Mouse (Mus musculus): Measurements from ENCODE around the gene Igf2bp3.
"Not testable (repeated sequence)": the region's sequence is repeated elsewhere in the genome, so short reads cannot be mapped to it uniquely, and the experiment has no call there.

Gene Igf2bp3

GRCm38 (mm10) chr6:49214928-49215747 lies at the start of gene Igf2bp3:
Igf2bp3 (minus strand) TSS chr6:49214957.
- no peak for ATAC-seq (ENCODE audit: low TSS enrichment)

DNA sequence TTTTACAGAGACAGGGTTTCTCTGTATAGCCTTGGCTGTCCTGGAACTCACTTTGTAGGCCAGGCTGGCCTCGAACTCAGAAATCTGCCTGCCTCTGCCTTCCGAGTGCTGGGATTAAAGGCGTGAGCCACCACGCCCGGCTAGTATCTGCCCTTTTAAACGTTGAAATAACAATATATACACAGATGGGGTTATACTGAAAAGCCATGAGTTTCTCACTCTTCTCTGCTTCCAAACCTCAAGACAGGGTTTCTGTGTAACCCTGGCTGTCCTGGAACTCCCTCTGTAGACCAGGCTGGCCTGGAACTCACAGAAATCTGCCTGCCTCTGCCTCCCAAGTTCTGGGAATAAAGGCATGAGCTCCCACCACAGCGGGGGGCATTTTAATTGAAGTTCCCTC lies 49.7 kb upstream of the Igf2bp3 start:
- ATAC-seq (ENCODE audit: low TSS enrichment): not testable (repeated sequence)

GRCm38 (mm10) chr6:49263847-49264243 lies 49.1 kb upstream of the Igf2bp3 start, which contains the start of gene Tra2a:
Tra2a (minus strand) TSS chr6:49264033.
- ATAC-seq (ENCODE audit: low TSS enrichment): peak; percentile 99

- peak; percentile 73 for ATAC-seq (ENCODE audit: low TSS enrichment)
Observed at GRCm38 (mm10) chr6:49263081-49263846, 48.5 kb upstream of the Igf2bp3 start.

- ATAC-seq (ENCODE audit: low TSS enrichment): no peak
Observed at GRCm38 (mm10) chr6:49262421-49262820, 47.7 kb upstream of the Igf2bp3 start.

DNA sequence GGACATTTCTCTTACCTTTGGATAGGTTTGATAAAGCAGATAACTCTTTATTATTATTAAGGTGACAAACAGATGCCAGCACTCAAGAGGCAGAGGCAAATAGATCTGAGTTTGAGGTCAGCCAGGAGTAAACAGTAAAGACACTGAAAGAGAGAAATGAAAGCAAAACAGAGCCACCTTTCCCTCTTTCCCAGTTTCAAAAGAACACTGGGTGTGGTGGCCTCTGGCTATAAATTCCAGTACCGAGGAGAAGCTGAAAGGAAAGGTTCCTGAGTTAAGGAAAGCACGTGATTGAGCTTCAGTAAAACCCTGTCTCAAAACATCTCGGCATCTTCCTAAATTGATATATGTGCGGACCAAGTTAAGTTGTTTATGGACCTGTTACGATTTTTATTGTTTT lies 45.0 kb upstream of the Igf2bp3 start:
- ATAC-seq (ENCODE audit: low TSS enrichment): no peak

DNA sequence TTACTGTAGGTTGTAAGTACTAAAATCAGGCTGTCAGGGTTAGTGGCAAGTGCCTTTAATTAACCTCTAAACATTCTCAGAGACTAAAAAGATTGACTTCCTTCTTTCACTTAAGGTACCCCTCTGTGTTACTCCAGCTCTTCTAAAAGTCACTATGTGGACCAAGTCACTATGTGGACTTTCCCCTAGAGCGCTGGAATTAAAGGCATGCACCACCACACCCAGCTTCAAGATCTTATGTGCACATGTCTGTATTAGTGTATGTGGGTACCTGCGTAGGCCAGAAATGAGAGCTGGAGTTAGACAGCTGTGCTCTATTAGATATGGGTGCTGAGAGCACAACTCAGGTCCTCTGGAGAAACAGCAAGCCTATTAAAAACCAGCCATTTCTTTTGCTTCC lies 43.1 kb upstream of the Igf2bp3 start:
- no peak for ATAC-seq (ENCODE audit: low TSS enrichment)

DNA sequence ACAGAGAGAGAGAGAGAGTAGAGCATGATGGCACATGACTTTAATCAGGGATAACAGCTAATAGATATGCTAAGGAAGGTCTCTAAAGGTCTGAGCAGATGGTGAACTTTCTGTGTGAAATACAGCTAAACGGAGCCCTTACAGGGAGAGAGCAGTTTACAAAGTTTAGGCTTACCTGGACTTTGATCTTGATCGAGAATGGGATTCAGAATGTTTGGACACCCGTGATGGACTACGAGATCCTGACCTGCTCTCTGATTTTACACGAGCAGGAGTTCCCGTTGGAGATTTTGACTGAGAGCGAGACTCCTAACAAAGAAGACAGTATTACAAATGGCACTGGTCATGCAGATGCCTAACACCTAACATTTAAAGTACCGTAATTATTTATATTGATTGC lies 37.5 kb upstream of the Igf2bp3 start:
- no peak for ATAC-seq (ENCODE audit: low TSS enrichment)

DNA sequence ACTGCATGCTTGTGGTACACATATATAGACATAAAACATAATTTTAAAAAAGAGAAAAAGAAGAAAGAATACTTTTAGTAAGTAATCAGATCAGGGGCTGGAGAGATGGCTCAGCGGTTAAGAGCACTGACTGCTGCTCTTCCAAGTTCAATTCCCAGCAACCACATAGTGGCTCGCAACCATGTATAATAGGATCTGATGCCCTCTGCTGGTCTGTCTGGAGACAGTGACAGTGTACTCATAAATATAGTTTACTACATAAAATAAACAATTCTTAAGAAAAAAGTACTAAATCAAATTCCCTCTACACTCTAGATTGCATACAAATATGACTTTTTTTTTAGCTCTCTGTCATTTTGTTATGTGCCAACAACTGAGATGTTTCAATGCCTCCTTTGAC lies 36.4 kb upstream of the Igf2bp3 start:
- no peak for ATAC-seq (ENCODE audit: low TSS enrichment)

DNA sequence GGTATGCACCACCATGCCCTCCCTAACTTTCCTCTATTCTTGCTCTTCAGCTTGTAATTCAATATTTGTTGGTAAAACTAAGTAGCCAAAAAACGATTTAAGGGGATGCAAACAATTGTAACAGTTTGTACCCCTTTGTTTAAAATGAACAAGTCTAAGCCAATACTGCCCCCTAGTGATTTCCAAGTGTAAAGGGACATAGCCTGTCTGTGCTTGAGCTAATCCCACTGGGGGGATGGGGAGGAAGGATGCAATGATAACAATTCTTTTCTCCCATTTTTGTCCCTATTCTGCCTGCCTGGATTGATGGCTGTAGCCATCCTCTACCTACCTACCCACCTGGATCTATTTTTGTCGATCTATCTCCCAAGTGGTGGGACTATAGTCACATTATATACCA lies 32.5 kb upstream of the Igf2bp3 start:
- ATAC-seq (ENCODE audit: low TSS enrichment): peak; percentile 53; the same call in 1 of the 2 replicates

DNA sequence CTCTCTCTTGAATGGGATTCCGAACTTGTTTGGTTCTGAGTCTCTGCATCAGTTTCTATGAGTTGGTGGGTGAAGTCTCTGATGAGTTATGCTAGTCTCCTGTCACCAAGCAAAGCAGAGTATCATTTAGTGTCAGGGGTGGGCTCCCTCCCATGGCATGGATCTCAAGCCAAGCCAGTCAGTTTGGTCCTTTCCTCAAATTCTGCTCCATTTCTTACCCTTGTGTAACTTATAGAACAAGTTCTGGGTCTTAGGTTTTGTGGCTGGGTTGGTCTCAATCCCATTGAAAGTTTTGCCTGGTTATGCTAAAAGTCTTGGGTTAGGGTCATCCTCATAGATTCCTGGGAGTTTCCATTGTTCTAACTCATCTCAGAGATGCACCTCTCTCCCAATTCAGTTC lies 27.6 kb upstream of the Igf2bp3 start:
- ATAC-seq (ENCODE audit: low TSS enrichment): no peak

GRCm38 (mm10) chr6:49241562-49241961 lies 26.8 kb upstream of the Igf2bp3 start:
- no peak for ATAC-seq (ENCODE audit: low TSS enrichment)

DNA sequence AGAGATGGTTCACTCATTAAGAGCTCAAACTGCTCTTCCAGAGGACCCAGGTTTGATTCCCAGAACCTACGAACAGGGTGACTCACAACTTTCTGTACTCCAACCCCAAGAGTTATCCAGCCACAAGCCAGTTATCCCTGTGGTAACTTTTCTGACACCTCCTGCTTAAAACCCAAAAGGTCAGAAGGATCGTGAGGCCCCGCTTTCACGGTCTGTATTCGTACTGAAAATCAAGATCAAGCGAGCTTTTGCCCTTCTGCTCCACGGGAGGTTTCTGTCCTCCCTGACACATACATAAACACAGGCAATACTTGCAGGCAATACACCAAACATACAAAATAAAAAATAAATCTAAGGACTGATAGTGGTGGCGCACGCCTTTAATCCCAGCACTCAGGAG lies 21.6 kb upstream of the Igf2bp3 start:
- peak; percentile 96 for ATAC-seq (ENCODE audit: low TSS enrichment)

GRCm38 (mm10) chr6:49233356-49233755 lies 18.6 kb upstream of the Igf2bp3 start:
- no peak for ATAC-seq (ENCODE audit: low TSS enrichment)

GRCm38 (mm10) chr6:49228126-49228679 lies 13.4 kb upstream of the Igf2bp3 start:
- ATAC-seq (ENCODE audit: low TSS enrichment): peak; percentile 73

DNA sequence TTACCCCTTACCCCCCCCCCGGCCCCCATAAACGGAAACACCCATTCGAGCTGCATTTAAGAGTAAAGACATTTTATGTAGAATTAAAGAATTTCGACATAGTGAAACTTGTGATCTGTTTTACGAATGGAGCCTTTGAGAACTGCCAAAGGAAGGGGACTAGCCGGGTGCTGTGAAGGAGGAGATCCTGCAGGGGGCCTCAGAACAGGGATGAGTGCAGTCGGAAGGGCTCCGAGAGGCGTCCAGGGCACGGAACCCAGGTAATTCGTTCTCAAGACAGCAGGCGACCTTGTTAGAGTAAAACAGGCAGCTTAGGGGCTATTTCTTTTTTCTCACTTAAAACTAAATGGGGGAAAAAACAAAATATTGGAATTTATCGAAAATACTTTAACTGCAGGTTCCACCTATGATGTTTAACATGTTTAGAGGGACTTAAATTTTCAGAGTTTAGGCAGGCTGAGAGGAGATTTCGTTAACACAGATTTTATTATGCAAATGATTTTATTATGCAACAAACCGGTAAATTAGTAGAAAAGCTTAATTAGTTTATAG lies 12.5 kb upstream of the Igf2bp3 start:
- no peak for ATAC-seq (ENCODE audit: low TSS enrichment)

DNA sequence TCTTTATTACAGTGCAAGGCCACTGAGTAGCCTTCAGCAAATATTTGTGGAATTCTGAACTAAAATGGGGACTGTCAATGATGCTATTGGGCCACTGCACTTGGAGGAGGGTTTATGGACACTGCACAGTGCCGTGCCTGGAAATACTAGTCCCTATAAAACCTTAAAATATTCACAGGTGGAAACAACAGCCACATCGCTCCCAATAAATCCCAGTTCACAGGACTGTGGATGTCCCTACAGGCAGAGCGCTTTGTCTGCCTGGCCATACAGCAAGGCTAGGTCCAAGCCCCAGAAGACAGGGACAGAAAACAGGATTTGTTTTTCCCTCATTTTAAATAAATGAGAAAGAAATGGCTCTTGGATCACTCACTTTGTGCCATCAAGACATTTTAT lies 11.0 kb upstream of the Igf2bp3 start:
- no peak for ATAC-seq (ENCODE audit: low TSS enrichment)

GRCm38 (mm10) chr6:49224923-49225727 lies 10.4 kb upstream of the Igf2bp3 start:
- ATAC-seq (ENCODE audit: low TSS enrichment): no peak

DNA sequence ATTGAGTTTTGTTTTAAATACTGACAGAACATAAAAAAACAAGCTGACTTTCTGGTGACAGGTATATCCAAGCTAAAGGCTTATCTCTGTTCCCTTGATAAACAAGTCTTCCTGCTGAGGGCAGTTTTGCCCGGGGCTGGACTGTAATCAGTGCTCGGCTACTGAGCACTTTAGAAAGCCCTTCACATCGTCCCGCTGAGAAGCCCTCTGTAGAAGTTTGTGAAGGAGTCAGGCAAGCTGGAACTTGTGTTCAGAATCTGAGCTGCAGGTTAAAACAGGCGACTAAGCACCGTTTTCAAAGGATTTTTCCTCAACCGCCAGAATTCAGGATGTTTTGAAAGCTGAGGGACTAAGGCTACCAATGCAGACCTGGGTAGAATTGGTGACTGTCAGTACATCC lies 7.1 kb upstream of the Igf2bp3 start:
- ATAC-seq (ENCODE audit: low TSS enrichment): no peak

GRCm38 (mm10) chr6:49219920-49220604 lies 5.3 kb upstream of the Igf2bp3 start:
- ATAC-seq (ENCODE audit: low TSS enrichment): no peak

GRCm38 (mm10) chr6:49219001-49219560 lies 4.3 kb upstream of the Igf2bp3 start:
- no peak for ATAC-seq (ENCODE audit: low TSS enrichment)
